Mouse (Mus musculus): Measurements from ENCODE around the gene Clps. TPM values are rescaled to one million over a fixed set of nuclear protein-coding genes. Genes with fewer than 3 reads are reported as not detected.

The Clps gene
- polyA plus RNA-seq, 1 experiment: 8.1 TPM

GRCm38 (mm10) chr17:28518615-28519071, 41.9 kb downstream of the Clps start:
- no peak for DNase-seq (ENCODE audit: low read depth)

- no peak for DNase-seq (ENCODE audit: low read depth)
Observed at GRCm38 (mm10) chr17:28517956-28518614, 42.5 kb downstream of the Clps start.

- DNase-seq (ENCODE audit: low read depth): no peak
Observed at GRCm38 (mm10) chr17:28517441-28517955, 43.1 kb downstream of the Clps start, which contains the start of gene Fkbp5. Gene Fkbp5, minus strand, starts transcription at chr17:28517527.

- no peak for DNase-seq (ENCODE audit: low read depth)
Observed at GRCm38 (mm10) chr17:28516881-28517280, 43.7 kb downstream of the Clps start.

- no peak for DNase-seq (ENCODE audit: low read depth)
Observed at GRCm38 (mm10) chr17:28515431-28516341, 44.9 kb downstream of the Clps start.

GRCm38 (mm10) chr17:28514555-28514954, 46.0 kb downstream of the Clps start:
- no peak for DNase-seq (ENCODE audit: low read depth)

GRCm38 (mm10) chr17:28513844-28514243, 46.7 kb downstream of the Clps start:
- DNase-seq (ENCODE audit: low read depth): no peak

- DNase-seq (ENCODE audit: low read depth): no peak
Observed at GRCm38 (mm10) chr17:28513337-28513736, 47.2 kb downstream of the Clps start.

- DNase-seq (ENCODE audit: low read depth): peak; percentile 64
Observed at GRCm38 (mm10) chr17:28512696-28513095, 47.9 kb downstream of the Clps start.

GRCm38 (mm10) chr17:28511616-28512541, 48.7 kb downstream of the Clps start:
- no peak for DNase-seq (ENCODE audit: low read depth)

- no peak for DNase-seq (ENCODE audit: low read depth)
Observed at GRCm38 (mm10) chr17:28510445-28511342, 49.9 kb downstream of the Clps start.

Other genes with a start within 250 kb of the Clps start
- 14.8 and 17.7 TPM in 2 replicates for gene Fance, start 247.2 kb downstream of the Clps start, polyA plus RNA-seq (2012; rRNA removed)
- gene Rpl10a, start 232.3 kb downstream of the Clps start, polyA plus RNA-seq (2012; rRNA removed): 1,759 and 1,778 TPM in 2 replicates
- 18.8 and 21.1 TPM in 2 replicates for gene Tead3, start 209.9 kb downstream of the Clps start, polyA plus RNA-seq (2012; rRNA removed)
- gene Tulp1, start 195.5 kb downstream of the Clps start, polyA plus RNA-seq (2012; rRNA removed): 1.3 and 1.7 TPM in 2 replicates
- 133 and 182 TPM in 2 replicates for gene Fkbp5, start 43.2 kb downstream of the Clps start, polyA plus RNA-seq (2012; rRNA removed)
- gene Armc12, start 30.0 kb downstream of the Clps start, polyA plus RNA-seq (2012; rRNA removed): 2.2 and 2.4 TPM in 2 replicates
- 1,738 and 2,096 TPM in 2 replicates for gene Clpsl2, start 11.4 kb downstream of the Clps start, polyA plus RNA-seq (2012; rRNA removed)
- not detected in 2 replicates for gene Lhfpl5, start 14.9 kb upstream of the Clps start, polyA plus RNA-seq (2012; rRNA removed)
- 20.4 and 22.5 TPM in 2 replicates for gene Srpk1, start 61.9 kb upstream of the Clps start, polyA plus RNA-seq (2012; rRNA removed)
- 2.3 and 3.0 TPM in 2 replicates for gene Slc26a8, start 129.5 kb upstream of the Clps start, polyA plus RNA-seq (2012; rRNA removed)
- 72.3 and 73.3 TPM in 2 replicates for gene Mapk14, start 130.6 kb upstream of the Clps start, polyA plus RNA-seq (2012; rRNA removed)
- 0.50 and 0.57 TPM in 2 replicates for gene AC170998.1, start 165.3 kb upstream of the Clps start, polyA plus RNA-seq (2012; rRNA removed)
- 24.3 and 30.1 TPM in 2 replicates for gene Mapk13, start 208.5 kb upstream of the Clps start, polyA plus RNA-seq (2012; rRNA removed)
- gene Brpf3, start 240.3 kb upstream of the Clps start, polyA plus RNA-seq (2012; rRNA removed): 33.6 and 35.5 TPM in 2 replicates